Mouse (Mus musculus): ENCODE results near the gene Gna11. TPM values are rescaled to one million over a fixed set of nuclear protein-coding genes. Genes with fewer than 3 reads are reported as not detected.
A peak's percentile ranks its signal among the peaks of the same experiment; 100 is the strongest.

Gene Gna11
- total RNA-seq, 2 experiments from 2014 or later, result 6.4 to 25.7 TPM

DNA sequence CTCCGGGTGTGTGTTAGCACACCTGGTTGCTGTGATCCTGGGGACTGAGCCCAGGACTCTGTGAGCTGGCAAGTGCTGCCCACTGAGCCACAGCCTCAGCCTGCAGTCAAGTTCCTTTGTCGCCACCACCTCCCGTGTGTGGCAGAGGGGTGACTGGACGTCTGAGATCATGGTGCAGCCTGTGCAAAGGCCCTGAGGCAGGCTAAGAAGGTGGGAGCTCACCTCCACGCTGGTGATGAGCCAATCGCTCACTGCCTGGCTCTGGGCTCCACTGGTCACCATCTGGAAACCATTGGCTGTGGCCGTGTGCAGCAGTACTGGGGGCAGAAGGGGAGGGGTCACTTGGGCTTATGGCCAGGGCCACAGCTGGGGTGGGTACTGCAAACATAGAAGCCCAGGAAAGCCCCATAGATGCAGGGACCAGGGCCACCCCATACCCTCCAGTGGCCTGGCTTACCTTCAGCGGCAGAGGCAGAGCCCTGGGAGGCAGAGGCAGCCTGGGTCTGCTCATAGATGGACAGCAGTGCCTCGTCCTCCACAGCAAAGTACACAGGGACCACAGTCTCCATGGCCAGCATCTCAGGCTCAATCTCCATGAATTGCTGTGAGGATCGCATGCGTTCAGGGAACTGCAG is 52.3 kb downstream of the Gna11 start:
- ATAC-seq (replicated peaks; ENCODE audit: poor library complexity, severe bottlenecking), result no peak

DNA sequence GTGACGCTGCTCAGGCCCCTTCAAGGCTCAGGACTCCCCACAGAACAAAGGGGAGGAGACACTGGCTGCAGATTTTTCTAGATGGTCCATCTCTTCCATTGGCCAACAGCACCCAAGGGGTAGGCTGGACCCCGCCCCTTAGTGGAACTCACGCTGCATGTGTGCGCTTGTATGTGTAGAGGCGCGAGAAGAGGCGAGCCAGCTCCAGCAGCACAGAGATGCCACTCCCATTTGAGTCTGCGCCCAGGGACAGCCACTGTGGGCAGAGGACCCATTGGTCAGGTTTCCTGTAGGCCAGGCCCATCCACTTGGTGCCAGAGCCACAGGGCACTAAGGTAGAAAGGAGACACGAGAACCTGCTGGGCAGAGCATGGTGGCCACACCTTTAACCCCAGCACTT is 54.0 kb downstream of the Gna11 start:
- ATAC-seq (replicated peaks; ENCODE audit: poor library complexity, severe bottlenecking), result no peak

DNA sequence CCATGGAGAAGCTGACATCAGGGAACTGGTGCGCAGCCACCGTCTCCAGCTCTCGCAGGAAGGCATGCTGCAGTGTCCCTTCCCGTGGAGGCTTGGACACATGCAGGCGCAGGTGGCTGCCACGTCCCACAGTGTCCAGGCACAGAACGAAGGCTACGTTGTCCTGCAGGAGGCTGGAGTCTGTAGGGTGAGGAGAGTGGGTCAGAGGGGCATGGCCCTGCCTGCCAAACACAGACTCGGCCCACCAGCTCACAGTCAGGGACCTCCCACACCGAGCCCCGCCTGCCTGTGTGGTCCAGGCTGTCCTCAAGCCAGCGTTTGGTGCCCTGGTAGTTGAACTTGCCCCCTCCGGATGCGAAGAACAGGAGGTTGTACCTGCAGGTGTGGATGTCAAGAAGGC is 55.0 kb downstream of the Gna11 start:
- no peak for ATAC-seq (replicated peaks; ENCODE audit: poor library complexity, severe bottlenecking)

DNA sequence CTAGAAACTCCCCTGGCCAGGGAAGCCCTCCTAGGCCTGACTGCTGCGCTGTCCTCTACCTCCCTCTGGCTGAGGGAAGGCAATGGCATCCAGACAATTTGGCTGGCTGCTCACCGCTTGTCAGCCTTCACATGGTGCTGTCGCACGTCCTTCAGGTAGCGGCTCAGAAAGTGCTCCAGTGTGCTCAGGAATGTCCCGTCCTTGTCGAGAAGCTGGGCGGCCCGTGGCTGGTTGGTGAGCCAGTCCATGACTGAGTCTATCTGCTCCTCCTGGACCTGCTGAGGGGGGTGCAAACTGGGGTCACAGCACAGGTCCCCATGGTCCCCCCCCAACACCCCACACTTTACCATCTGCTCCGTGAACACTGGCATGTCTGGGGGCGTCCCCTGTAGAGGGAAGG is 56.9 kb downstream of the Gna11 start:
- ATAC-seq (replicated peaks; ENCODE audit: poor library complexity, severe bottlenecking), result no peak

DNA sequence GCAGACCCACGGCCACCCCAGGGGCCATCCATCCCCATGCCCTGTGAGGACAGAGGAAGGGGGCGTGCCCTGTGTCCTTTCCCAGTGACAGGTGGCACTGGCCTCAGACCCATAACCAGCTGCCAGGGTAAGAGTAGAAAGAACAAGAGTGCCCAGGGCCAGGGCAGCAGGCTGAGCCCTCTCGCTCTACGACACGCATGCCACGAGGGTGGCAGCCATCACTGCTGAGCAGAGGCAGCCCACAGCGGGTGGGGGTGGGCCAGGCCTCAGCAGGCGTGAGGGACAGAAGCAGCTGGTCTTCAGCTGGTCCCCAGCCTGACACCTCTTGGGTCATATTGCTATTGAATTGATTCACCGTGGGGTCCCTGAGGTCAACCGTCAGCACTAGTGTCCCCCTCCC is 58.5 kb downstream of the Gna11 start:
- no peak for ATAC-seq (replicated peaks; ENCODE audit: poor library complexity, severe bottlenecking)

DNA sequence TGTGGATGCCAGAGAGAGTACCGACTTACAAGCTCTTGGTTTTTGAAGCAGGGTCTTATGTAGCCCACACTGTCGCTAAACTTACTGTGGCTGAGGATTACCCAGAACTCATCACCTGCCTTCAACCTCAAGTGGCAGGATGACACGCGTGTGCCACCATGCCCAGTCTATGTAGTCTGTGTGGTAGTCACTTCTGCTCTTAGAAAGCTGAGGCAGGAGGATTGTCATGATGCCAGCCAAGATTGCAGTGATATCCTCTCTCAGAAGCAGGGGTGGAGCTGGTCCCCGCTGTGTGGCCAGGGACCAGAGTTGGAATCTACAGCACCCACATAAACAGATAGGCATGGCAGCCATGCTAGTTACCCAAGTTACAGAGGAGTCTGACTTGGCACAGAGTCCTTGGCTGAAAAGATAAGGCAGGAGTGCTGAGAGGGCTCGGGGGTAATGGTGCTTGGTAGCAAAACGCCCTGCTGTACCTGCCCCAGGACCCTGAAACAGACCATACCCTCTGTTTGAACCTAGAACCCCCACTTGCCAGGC is 59.4 kb downstream of the Gna11 start:
- no peak for ATAC-seq (replicated peaks; ENCODE audit: poor library complexity, severe bottlenecking)

DNA sequence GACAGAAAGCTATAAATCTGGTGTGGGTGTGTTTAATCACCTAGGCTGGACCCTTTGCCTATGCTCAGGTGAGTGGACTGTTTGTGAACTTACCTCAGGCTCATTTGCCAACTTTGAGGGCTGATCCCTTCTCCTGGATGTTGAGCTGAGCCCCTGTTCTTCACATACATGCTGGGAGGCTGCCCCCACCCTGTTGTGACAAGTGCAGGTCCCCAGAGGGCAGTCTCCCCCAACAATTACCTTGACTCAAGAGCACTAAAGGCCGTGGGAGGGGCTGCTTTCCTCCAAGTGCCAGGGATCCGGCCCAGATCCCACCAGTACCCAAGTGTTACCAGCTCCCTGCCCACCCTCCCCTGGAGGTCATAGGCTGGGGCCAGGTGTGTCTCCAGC is 59.9 kb downstream of the Gna11 start:
- peak; percentile 29; the same call in 1 of the 2 replicates for ATAC-seq (replicated peaks; ENCODE audit: poor library complexity, severe bottlenecking)

DNA sequence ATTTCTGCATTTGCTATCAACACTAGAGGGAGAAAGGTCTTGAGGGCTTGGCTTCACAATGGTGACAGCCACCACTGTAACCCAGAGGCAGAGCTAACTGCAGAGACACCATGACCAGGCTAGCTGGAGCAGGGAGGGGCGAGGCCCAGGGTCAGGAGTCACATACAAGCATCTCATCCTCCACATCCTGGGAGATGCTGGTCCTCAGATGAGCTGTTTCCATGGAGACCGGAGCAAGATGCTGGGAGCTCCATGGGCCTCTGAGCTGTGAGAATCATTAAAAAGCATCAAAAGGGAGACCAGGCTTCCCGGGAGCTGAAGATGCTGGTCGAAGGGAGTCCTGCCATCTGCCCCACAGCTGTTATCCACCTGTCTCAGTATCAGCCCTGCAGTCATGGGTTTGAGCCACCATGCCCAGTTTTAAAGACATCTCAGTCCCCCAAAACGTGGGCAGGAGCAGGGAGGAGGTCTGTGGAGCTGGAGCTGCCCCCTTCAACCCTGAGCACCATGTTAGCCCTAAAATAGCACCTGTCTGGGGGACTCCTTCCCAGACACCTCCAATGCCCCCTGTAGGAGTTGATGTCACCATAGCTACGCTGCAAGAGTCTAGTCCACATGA is 60.4 kb downstream of the Gna11 start:
- peak; percentile 2; the same call in 1 of the 2 replicates for ATAC-seq (replicated peaks; ENCODE audit: poor library complexity, severe bottlenecking)

DNA sequence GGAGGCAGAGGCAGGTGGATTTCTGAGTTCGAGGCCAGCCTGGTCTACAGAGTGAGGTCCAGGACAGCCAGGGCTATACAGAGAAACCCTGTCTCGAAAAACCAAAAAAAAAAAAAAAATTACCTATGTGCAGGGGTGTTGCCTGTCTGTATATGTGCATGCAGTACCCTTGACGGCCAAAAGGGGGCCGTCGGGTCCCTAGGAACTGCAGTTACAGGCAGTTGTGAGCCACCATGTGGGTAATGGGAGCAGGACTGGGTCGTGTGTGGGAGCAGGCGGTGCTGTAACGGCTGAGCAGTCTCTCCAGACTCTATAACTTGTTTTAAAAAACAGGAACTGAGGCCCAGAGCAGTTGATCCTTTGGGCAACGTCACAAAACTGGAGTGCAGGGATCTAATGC is 61.0 kb downstream of the Gna11 start:
- ATAC-seq (replicated peaks; ENCODE audit: poor library complexity, severe bottlenecking), result peak; percentile 66

DNA sequence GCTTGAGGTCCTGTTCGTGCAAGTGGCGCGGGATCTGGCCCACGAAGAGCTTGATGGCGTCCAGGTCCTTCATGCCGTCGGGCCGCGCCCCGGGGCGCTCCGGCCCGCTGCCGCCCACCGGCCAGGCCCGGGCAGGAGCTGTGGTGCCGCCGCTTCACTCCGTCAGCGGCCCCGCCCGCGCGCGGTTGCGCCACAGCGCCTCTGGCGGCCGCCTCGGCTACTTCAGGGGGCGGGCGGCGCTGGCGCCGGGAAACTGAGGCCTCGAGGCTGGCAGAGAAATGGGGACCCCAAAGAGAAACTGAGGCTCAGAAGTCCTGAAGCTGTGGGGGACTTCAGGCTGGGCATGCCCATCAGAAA is 62.5 kb downstream of the Gna11 start, which contains the start of gene Celf5:
Gene Celf5, minus strand, starts transcription at position 177 of the 357 bp plus-strand sequence.
- ATAC-seq (replicated peaks; ENCODE audit: poor library complexity, severe bottlenecking), result peak; percentile 66

DNA sequence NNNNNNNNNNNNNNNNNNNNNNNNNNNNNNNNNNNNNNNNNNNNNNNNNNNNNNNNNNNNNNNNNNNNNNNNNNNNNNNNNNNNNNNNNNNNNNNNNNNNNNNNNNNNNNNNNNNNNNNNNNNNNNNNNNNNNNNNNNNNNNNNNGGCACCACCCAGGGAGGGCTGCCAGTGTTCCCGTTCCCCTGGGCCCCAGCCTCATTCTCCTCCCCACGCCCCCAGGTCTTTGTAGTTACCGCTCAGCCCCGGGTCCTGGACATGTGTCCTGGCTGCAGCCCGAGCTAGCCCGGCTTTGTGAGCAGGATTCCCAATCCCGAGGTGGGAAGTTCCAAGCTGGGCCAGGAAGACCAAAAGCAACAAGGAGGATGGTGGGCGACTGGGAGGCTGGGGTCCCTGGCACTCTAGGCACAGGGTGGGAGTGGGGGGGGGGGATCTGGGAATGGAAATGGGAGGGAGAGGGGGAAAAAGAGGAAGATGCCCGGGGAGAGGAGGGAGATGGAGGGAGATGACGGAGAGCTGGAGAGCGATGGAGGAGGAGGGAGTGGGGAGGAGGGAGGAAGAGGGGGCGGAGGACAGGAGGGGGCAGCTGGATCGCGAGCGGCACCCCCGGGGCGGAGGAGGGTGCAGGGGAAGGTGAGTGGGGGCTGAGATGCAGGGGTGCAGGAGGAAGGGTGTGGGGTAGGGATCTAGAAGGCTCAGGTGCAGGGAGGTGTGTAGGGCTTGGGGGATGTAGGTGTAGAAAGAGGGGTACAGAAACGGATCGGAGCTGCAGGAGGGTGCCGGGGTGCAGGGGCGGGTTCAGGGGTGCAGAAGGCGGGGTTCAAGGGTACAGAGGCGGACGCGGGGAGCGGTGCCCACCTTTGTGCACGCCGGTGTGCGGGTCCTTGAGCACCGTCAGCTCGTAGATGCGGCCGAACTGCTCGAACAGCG is 63.1 kb downstream of the Gna11 start:
- no peak for ATAC-seq (replicated peaks; ENCODE audit: poor library complexity, severe bottlenecking)

Other genes with a start within 250 kb of the Gna11 start
- gene Cactin, start 224.1 kb downstream of the Gna11 start, total RNA-seq (2014; fragmentation: Nextera tagmentation), result 16.2 and 16.3 TPM in 2 replicates
- 19.4 and 26.5 TPM in 2 replicates for gene Cactin, start 224.1 kb downstream of the Gna11 start, total RNA-seq (2017)
- not detected in 2 replicates for gene Tbxa2r, start 216.5 kb downstream of the Gna11 start, total RNA-seq (2014; fragmentation: Nextera tagmentation)
- gene Tbxa2r, start 216.5 kb downstream of the Gna11 start, total RNA-seq (2017), result 0.09 TPM in 1 of 2 replicates, not detected in the other
- gene Gipc3, start 201.9 kb downstream of the Gna11 start, total RNA-seq (2014; fragmentation: Nextera tagmentation), result not detected in 2 replicates
- not detected in 2 replicates for gene Gipc3, start 201.9 kb downstream of the Gna11 start, total RNA-seq (2017)
- 19.1 and 43.4 TPM in 2 replicates for gene Hmg20b, start 194.7 kb downstream of the Gna11 start, total RNA-seq (2014; fragmentation: Nextera tagmentation)
- gene Hmg20b, start 194.7 kb downstream of the Gna11 start, total RNA-seq (2017), result 29.8 and 35.5 TPM in 2 replicates
- 12.0 and 17.5 TPM in 2 replicates for gene Mfsd12, start 187.7 kb downstream of the Gna11 start, total RNA-seq (2014; fragmentation: Nextera tagmentation)
- 10.8 and 11.5 TPM in 2 replicates for gene Mfsd12, start 187.7 kb downstream of the Gna11 start, total RNA-seq (2017)
- gene 4930404N11Rik, start 179.4 kb downstream of the Gna11 start, total RNA-seq (2014; fragmentation: Nextera tagmentation), result not detected in 2 replicates
- gene 4930404N11Rik, start 179.4 kb downstream of the Gna11 start, total RNA-seq (2017), result 0.10 and 0.26 TPM in 2 replicates
- gene Fzr1, start 166.7 kb downstream of the Gna11 start, total RNA-seq (2014; fragmentation: Nextera tagmentation), result 14.8 and 17.0 TPM in 2 replicates
- gene Fzr1, start 166.7 kb downstream of the Gna11 start, total RNA-seq (2017), result 13.5 and 15.3 TPM in 2 replicates
- 12.2 and 34.9 TPM in 2 replicates for gene Dohh, start 160.8 kb downstream of the Gna11 start, total RNA-seq (2014; fragmentation: Nextera tagmentation)
- gene Dohh, start 160.8 kb downstream of the Gna11 start, total RNA-seq (2017), result 41.8 and 46.2 TPM in 2 replicates
- gene Gm48551, start 160.7 kb downstream of the Gna11 start, total RNA-seq (2014; fragmentation: Nextera tagmentation), result 4.0 TPM in 1 of 2 replicates, not detected in the other
- gene Gm48551, start 160.7 kb downstream of the Gna11 start, total RNA-seq (2017), result 0.30 TPM in 1 of 2 replicates, not detected in the other
- 2.2 TPM in 1 of 2 replicates, not detected in the other for gene Gm48552, start 156.2 kb downstream of the Gna11 start, total RNA-seq (2014; fragmentation: Nextera tagmentation)
- gene Gm48552, start 156.2 kb downstream of the Gna11 start, total RNA-seq (2017), result not detected in 2 replicates
- gene Smim24, start 152.1 kb downstream of the Gna11 start, total RNA-seq (2014; fragmentation: Nextera tagmentation), result 37.5 and 43.6 TPM in 2 replicates
- gene Smim24, start 152.1 kb downstream of the Gna11 start, total RNA-seq (2017), result 11.5 and 13.3 TPM in 2 replicates
- 39.6 and 41.7 TPM in 2 replicates for gene Nfic, start 89.6 kb downstream of the Gna11 start, total RNA-seq (2014; fragmentation: Nextera tagmentation)
- gene Nfic, start 89.6 kb downstream of the Gna11 start, total RNA-seq (2017), result 5.3 and 10.5 TPM in 2 replicates
- not detected in 2 replicates for gene Celf5, start 62.5 kb downstream of the Gna11 start, total RNA-seq (2014; fragmentation: Nextera tagmentation)
- not detected in 2 replicates for gene Celf5, start 62.5 kb downstream of the Gna11 start, total RNA-seq (2017)
- 124 and 140 TPM in 2 replicates for gene Ncln, start 48.8 kb downstream of the Gna11 start, total RNA-seq (2014; fragmentation: Nextera tagmentation)
- 83.1 and 128 TPM in 2 replicates for gene Ncln, start 48.8 kb downstream of the Gna11 start, total RNA-seq (2017)
- 7.8 and 10.5 TPM in 2 replicates for gene S1pr4, start 45.1 kb downstream of the Gna11 start, total RNA-seq (2014; fragmentation: Nextera tagmentation)
- gene S1pr4, start 45.1 kb downstream of the Gna11 start, total RNA-seq (2017), result 7.0 and 9.2 TPM in 2 replicates
- 30.0 and 31.7 TPM in 2 replicates for gene Gna15, start 21.0 kb downstream of the Gna11 start, total RNA-seq (2014; fragmentation: Nextera tagmentation)
- gene Gna15, start 21.0 kb downstream of the Gna11 start, total RNA-seq (2017), result 23.8 and 34.6 TPM in 2 replicates
- gene Aes, start 14.3 kb upstream of the Gna11 start, total RNA-seq (2014; fragmentation: Nextera tagmentation), result 216 and 220 TPM in 2 replicates
- gene Aes, start 14.3 kb upstream of the Gna11 start, total RNA-seq (2017), result 151 and 250 TPM in 2 replicates
- gene Tle2, start 29.4 kb upstream of the Gna11 start, total RNA-seq (2014; fragmentation: Nextera tagmentation), result 4.4 and 5.0 TPM in 2 replicates
- gene Tle2, start 29.4 kb upstream of the Gna11 start, total RNA-seq (2017), result 0.17 and 2.4 TPM in 2 replicates
- gene Tle6, start 55.9 kb upstream of the Gna11 start, total RNA-seq (2014; fragmentation: Nextera tagmentation), result 22.2 and 26.0 TPM in 2 replicates
- 4.9 and 7.9 TPM in 2 replicates for gene Tle6, start 55.9 kb upstream of the Gna11 start, total RNA-seq (2017)
- 3.7 and 4.4 TPM in 2 replicates for gene BC025920, start 61.1 kb upstream of the Gna11 start, total RNA-seq (2014; fragmentation: Nextera tagmentation)
- 0.26 and 1.4 TPM in 2 replicates for gene BC025920, start 61.1 kb upstream of the Gna11 start, total RNA-seq (2017)
- 8.3 and 12.6 TPM in 2 replicates for gene Sirt6, start 82.6 kb upstream of the Gna11 start, total RNA-seq (2014; fragmentation: Nextera tagmentation)
- gene Sirt6, start 82.6 kb upstream of the Gna11 start, total RNA-seq (2017), result 5.3 and 6.2 TPM in 2 replicates
- 7.6 and 9.2 TPM in 2 replicates for gene Ankrd24, start 83.3 kb upstream of the Gna11 start, total RNA-seq (2014; fragmentation: Nextera tagmentation)
- gene Ankrd24, start 83.3 kb upstream of the Gna11 start, total RNA-seq (2017), result 7.5 and 8.3 TPM in 2 replicates
- gene Gm10778, start 103.9 kb upstream of the Gna11 start, total RNA-seq (2014; fragmentation: Nextera tagmentation), result 3.1 and 9.4 TPM in 2 replicates
- gene Gm10778, start 103.9 kb upstream of the Gna11 start, total RNA-seq (2017), result 4.2 and 6.1 TPM in 2 replicates
- gene Zfp433, start 159.6 kb upstream of the Gna11 start, total RNA-seq (2014; fragmentation: Nextera tagmentation), result 17.2 and 27.2 TPM in 2 replicates
- gene Zfp433, start 159.6 kb upstream of the Gna11 start, total RNA-seq (2017), result 12.3 and 21.7 TPM in 2 replicates
- 2.6 and 5.2 TPM in 2 replicates for gene Gm3055, start 226.0 kb upstream of the Gna11 start, total RNA-seq (2014; fragmentation: Nextera tagmentation)
- 0.39 and 1.3 TPM in 2 replicates for gene Gm3055, start 226.0 kb upstream of the Gna11 start, total RNA-seq (2017)

Measured in granulocyte monocyte progenitor cell, adult 5-6 weeks (primary cell).